8 mouse cellular contexts compared by ENCODE assay signal in genomic region chr17:71185368-71185767, GRCm38 (mm10). TPM values are rescaled to one million over a fixed set of nuclear protein-coding genes. Genes with fewer than 3 reads are reported as not detected.
DNase-seq lines count a peak whose midpoint lies in the region; ATAC-seq and TF ChIP-seq lines count a peak whose summit lies in the region.

No protein-coding gene starts in this region.

- no peak for DNase-seq in CH12.LX (ENCODE audit: extremely low read depth)
- DNase-seq in lung, postnatal 14 days: peak; percentile 30
- no peak for DNase-seq in cerebellum, postnatal 4 days (ENCODE audit: low spot score in 2 of 2)
- no peak for DNase-seq in MN1 (ENCODE audit: low spot score)

- 65% methylated on average over 1 of the region's 1 CpGs for WGBS in hindbrain, embryonic 13.5 days

- H3K4me1 ChIP-seq in erythroblast, embryonic 14.5 days (ENCODE audit: control insufficient read depth): peaks cover 83% of the 10 kb centered on the region
- peaks cover 7 to 37% of the 10 kb centered on the region in 2 experiments; a peak in 3 of 4 replicates for H3K4me1 ChIP-seq in CH12.LX (ENCODE audit: control insufficient read depth in 1 of 2, insufficient read depth in 2 of 2)
- H3K4me1 ChIP-seq in hindbrain, embryonic 13.5 days (replicated peaks): peaks cover 27% of the 10 kb centered on the region

- H3K27me3 ChIP-seq in erythroblast, embryonic 14.5 days (ENCODE audit: control insufficient read depth): no peaks in the 10 kb centered on the region
- no peaks in the 10 kb centered on the region for H3K27me3 ChIP-seq in CH12.LX (replicated peaks)
- H3K27me3 ChIP-seq in hindbrain, embryonic 13.5 days: no peaks in the 10 kb centered on the region

- H3K9me3 ChIP-seq in erythroblast, embryonic 14.5 days (ENCODE audit: control insufficient read depth, low read length): no peaks in the 10 kb centered on the region
- no peaks in the 10 kb centered on the region for H3K9me3 ChIP-seq in CH12.LX (replicated peaks; ENCODE audit: low read length)
- no peaks in the 10 kb centered on the region for H3K9me3 ChIP-seq in hindbrain, embryonic 13.5 days

- H3K4me3 ChIP-seq in erythroblast, embryonic 14.5 days (replicated peaks): peak overlapping the region; percentile 89
- H3K4me3 ChIP-seq in CH12.LX (replicated peaks in 1 of 3; ENCODE audit: low read depth in 2 of 3, low read length in 2 of 3, poor library complexity in 1 of 3): no peak overlapping the region
- H3K4me3 ChIP-seq in hindbrain, embryonic 13.5 days: peak overlapping the region; percentile 88

- in situ Hi-C loops in CH12.LX (cut with MboI; ENCODE audit: low pct_ligation_motif_present, low pct_unique_long_range_greater_than_20kb, low sequenced_read_pairs): loop anchor here (10.0 kb wide), 1 partner anchor 91 kb away; no protein-coding TSS in a partner anchor

- no peak for ATAC-seq in erythroblast, adult 5-6 weeks (replicated peaks; ENCODE audit: low FRiP score, poor library complexity, severe bottlenecking)
- no peak for ATAC-seq in hindbrain, embryonic 13.5 days (ENCODE audit: low FRiP score)
- no peak for ATAC-seq in activated CD4-positive, CD25-positive, alpha-beta regulatory T cell, adult 4 months

- no peak overlapping the region for H3K27ac ChIP-seq in CH12.LX (ENCODE audit: insufficient read depth, low read depth)
- no peak overlapping the region for H3K27ac ChIP-seq in hindbrain, embryonic 13.5 days

- H3K79me2 ChIP-seq in CH12.LX (replicated peaks; ENCODE audit: control insufficient read depth, extremely low read depth, insufficient read depth, poor library complexity, severe bottlenecking): peaks cover 24% of the 10 kb centered on the region

- H3K9ac ChIP-seq in CH12.LX (ENCODE audit: insufficient read depth, low read depth): no peak overlapping the region
- H3K9ac ChIP-seq in hindbrain, embryonic 13.5 days: peak overlapping the region; percentile 91; the same call in 1 of the 2 replicates

- H3K4me2 ChIP-seq in CH12.LX (ENCODE audit: insufficient read depth, low read depth, poor library complexity, severe bottlenecking): peak overlapping the region; percentile 78; the same call in 1 of the 2 replicates
- peak overlapping the region; percentile 88 for H3K4me2 ChIP-seq in hindbrain, embryonic 13.5 days

- TF ChIP-seq POLR2A in CH12.LX (IDR thresholded peaks at IDR 0.05; ENCODE audit: low read depth, low read length): no peak

- dilution Hi-C loops in CH12.LX (cut with MboI; ENCODE audit: extremely low pct_ligation_motif_present, extremely low pct_unique_long_range_greater_than_20kb, low sequenced_read_pairs): no loop called here

- no peak for TF ChIP-seq CTCF in CH12.LX (conservative IDR thresholded peaks at IDR 0.05 in 1 of 2, IDR thresholded peaks at IDR 0.05 in 1 of 2; ENCODE audit: low read depth in 2 of 2, low read length in 2 of 2)

- no peak for TF ChIP-seq EP300 in CH12.LX (IDR thresholded peaks at IDR 0.05; ENCODE audit: low read length)

- no peak for TF ChIP-seq RAD21 in CH12.LX (IDR thresholded peaks at IDR 0.05; ENCODE audit: low read depth, low read length)

- H3K36me3 ChIP-seq in erythroblast, embryonic 14.5 days (ENCODE audit: control insufficient read depth): peaks cover 21% of the 10 kb centered on the region
- H3K36me3 ChIP-seq in CH12.LX (replicated peaks in 1 of 2; ENCODE audit: control insufficient read depth in 1 of 2, insufficient read depth in 1 of 2, low read length in 1 of 2): no peaks in the 10 kb centered on the region
- no peaks in the 10 kb centered on the region for H3K36me3 ChIP-seq in hindbrain, embryonic 13.5 days

TF ChIP-seq in CH12.LX, 34 proteins besides CTCF, POLR2A, EP300 and RAD21:
- TF ChIP-seq GABPA (IDR thresholded peaks at IDR 0.05; ENCODE audit: insufficient replicate concordance, low read depth, low read length) (no peak), SIN3A (IDR thresholded peaks at IDR 0.05; ENCODE audit: low read length) (0 out of 2 replicates have a peak, but pooled peaks have one; percentile 34)
TF ChIP-seq in CH12.LX: peak in this region for 1.

RNA-seq across cellular contexts. Expression of gene Lpin2, which starts 3.0 kb away (rescaled TPM):
- polyA plus RNA-seq in erythroblast, embryonic 14.5 days (2012): 5.9 and 10.0 TPM in 2 replicates
- total RNA-seq in erythroblast, adult 5-6 weeks (2015; ENCODE audit: low replicate concordance): 751 and 838 TPM in 2 replicates
- 1,646 and 2,072 TPM in 2 replicates for total RNA-seq in erythroblast, adult 5-6 weeks (2017; ENCODE audit: low replicate concordance)
- total RNA-seq in CH12.LX (2012; rRNA removed) (25.1 and 28.1 TPM in 2 replicates), CH12.LX (2014; rRNA removed) (25.4 TPM in 2 replicates)
- polyA plus RNA-seq in CH12.LX (2012; ENCODE audit: insufficient read length, low read depth): 30.4 and 31.4 TPM in 2 replicates
- 40.6 and 41.8 TPM in 2 replicates for polyA plus RNA-seq in hindbrain, embryonic 13.5 days (2015; fragmentation: Nextera tagmentation; extraction: Ambion mirVana)
- polyA plus RNA-seq in activated CD4-positive, CD25-positive, alpha-beta regulatory T cell, adult 4 months (2017; shearing (Covaris generic)): 10 to 100 TPM; 15.2 to 26.6 TPM

Comparison
In these comparisons a context has a peak if more than half of its experiments do, and no peak if none do; other contexts are left out.
1. H3K4me3 ChIP-seq: peak in erythroblast, embryonic 14.5 days (single experiment) and hindbrain, embryonic 13.5 days (single experiment); none in CH12.LX (0 of 3).